Mouse (Mus musculus): ENCODE data around the gene Rara.
A peak's percentile ranks its signal among the peaks of the same experiment; 100 is the strongest.

The Rara gene

DNA sequence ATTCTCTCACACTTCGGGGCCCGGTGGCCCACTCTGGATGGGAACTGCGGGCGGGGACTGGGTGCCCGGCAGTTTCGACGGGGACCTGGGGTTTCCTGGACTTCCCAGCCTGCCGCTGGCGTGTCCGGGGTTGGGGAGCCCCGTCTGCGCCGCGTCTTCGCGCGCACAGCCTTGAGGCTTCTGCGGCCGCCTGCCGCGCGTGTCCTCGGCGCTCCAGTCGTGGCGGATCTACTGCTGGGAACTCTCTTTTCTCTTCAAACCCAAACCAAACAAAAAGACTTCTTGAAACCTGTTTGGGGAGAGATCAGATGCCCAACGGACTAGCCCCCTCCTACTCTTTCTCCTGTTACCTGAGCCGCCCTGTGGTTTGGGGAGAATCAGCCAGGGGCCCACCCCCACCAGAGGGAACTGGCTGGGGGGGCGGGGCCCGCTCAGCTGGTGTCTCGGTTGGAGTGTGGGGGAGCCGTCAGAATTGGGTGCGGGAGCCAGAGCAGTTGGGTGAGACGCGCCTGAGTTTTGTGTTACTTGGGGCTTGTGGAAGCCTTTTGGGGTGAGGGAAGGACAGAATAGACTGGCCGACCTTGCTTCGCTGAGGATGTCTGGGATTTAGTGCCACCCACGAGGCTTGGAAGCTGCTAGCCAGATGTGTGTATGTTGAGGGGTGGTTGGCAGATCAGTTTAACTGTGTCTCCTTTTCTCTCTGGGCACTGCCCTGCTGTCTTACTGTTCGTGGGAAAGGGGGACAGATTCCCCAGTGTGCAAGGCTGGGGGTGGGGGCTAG, 10.5 kb downstream of the Rara start:
- no peak for DNase-seq (ENCODE audit: low spot score in 2 of 2)

DNA sequence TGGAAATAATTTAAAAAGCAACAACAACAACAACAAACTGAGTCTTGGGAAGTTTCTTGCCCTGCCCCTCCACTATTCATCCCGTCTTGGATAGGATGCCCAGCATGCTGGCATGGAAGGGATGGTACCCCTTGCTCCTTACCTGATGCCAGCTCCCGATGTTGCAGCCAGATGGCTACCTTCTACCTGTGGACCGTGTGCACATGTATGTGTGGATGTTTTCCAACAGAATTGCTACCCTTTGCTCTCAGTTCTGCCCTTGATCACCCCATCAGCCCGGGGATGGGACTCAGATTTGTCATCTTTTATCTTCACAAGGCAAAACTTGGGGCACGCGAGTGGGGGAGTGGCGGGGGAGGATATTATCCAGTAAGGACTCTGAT, 11.1 kb downstream of the Rara start:
- no peak for DNase-seq (ENCODE audit: low spot score in 2 of 2)

DNA sequence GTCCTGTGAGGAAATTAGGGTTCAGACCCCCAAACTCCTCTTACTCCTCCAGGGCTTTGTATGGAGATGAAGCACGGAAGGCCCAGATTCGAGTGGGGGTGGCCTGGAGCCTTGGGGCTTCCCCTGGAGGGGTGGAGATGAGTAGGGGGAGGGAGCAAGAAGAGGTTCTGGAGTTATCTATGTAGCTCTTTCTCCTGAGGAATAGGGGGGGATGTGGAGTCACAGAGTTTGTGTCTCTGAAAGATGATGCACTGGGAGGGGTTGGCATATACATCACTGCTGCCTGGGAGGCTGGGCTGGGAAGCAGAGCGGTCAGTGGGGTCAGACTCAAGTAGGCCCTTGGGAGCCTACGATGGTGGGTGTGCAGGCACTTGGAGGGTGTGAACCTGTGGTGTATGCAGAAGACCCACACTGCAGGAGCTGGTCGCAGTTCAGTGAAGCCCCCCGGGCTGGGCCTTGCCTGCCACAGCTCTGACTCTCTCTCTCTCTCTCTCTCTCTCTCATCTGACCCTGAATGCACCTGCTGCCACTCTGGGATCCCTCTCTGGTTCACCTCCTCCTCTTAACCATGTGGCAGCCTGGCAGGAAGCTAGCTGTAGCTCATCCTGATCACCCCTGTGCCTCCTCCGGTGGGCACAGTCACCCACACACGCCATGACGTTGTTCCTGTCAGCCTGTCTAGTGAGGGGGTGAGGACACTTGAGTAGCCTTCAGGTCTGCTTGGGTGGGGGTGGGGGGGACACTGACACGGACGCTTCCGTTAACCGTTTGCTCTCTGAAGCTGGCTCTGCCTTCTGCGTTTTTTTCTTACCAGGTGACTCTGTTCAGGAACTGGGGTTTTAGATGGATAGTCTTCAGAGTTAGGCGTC, 11.7 kb downstream of the Rara start:
- no peak for DNase-seq (ENCODE audit: low spot score in 2 of 2)

DNA sequence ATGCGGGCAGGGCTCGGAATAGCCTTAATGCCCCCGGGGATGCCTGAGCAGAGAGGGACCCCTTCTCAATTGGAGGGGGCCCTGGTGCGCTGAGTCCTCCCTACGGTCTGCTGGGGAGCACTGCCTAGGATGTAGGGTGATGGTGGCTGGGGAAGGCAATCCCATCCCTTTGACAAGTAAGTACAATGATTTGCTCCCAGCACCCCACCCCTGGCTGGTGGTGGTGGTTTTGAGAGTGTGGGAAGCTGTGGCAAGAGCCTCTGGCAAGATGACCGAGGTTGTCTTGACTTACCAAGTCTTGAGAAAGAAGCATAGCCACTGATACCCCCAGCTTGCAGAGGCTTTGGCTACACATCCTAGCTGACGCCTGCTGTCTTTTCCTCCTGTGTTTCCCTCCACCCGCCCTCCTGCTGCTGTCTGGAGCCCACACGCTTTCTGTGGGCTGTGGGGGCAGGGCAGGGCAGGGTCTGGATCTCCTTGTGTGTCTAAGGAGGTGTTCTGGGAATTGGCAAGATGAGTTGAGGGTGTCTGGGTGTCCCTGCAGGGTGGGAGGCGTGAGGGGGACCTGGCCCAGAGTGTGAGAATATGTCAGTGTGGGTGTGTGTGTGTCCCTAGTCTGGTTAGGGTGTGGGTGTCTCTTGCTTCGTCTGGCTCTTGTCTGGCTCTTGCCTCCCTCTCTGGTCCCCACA, 12.5 kb downstream of the Rara start:
- no peak for DNase-seq (ENCODE audit: low spot score in 2 of 2)

DNA sequence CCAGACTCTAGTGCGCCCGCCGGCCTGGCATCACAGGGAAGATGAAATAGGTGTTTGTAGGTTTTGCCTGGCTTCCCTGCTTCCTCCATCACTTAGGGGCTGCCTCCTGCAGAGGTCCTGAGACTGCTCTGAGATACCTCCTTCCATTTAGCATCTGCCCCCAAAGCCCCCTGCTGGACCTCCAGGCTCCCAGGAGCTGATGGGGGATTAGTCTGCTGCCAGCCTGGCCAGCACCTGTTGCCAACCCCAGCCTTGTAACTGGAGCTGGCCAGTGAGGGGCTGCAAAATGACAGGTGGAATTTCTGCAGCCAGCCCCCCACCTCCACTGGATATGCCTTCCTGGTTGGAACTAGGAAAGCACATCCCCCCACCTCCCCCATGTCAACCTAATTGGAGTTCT, 13.2 kb downstream of the Rara start:
- no peak for DNase-seq (ENCODE audit: low spot score in 2 of 2)

DNA sequence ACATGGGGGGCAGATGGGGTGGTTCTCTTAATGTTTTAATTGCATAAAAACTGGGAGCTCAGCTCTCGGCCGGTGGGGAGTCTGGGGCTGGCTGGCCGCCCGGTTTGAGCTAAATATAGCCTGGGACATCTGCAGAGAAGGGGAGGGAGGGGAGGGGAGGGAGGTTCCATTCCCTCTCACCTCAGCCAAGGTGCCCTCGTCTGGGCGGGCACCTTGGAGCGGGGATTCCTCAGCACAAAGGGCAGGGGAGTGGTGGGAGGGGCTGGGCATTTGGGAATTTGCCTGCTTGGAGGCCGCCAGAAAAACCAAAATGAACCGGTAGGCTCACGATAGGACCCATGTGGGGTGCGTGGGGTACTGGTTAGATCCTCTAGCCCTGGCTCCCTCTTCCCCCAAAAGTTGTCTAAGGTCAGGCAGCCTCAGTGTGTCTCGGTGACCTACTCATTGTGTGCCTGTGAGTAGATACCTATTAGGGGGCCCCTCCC, 13.8 kb downstream of the Rara start:
- DNase-seq (ENCODE audit: low spot score in 2 of 2): no peak

DNA sequence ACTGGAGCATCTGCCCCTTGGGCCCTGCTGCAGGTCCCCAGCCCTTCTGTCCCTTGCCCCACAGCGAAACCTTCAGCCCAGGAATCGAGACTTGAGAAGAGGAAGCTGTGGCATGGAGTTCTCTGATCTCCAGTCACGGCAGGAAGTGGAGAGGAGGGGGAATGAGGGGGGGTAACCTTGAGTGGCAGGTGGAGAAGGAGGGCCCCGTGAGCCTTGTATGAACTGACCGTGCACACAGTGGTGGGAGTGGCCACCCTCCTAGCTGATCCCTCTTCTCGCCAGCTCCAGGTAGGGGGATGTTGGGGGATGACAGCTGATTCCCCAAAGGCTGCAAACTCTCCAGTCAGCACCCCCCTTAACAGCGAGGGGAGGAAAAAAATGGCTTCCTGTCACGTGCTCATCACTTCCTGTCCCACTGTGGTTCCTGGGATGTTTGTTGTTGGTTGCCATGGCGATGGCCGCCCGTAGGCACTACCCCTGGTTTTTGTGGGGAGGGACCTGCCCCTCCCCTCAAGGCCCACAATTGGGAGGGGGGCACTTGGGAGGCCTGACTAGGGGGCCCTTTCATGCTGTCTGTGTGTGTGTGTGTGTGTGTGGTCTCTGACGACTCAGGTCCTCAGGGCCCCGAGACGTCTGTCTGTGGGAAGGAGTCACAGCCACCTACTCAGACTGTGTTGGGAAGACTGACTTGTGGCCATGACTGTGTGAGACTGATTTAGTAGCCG, 14.4 kb downstream of the Rara start:
- peak; percentile 74 to 87 for DNase-seq (ENCODE audit: low spot score in 2 of 2)

DNA sequence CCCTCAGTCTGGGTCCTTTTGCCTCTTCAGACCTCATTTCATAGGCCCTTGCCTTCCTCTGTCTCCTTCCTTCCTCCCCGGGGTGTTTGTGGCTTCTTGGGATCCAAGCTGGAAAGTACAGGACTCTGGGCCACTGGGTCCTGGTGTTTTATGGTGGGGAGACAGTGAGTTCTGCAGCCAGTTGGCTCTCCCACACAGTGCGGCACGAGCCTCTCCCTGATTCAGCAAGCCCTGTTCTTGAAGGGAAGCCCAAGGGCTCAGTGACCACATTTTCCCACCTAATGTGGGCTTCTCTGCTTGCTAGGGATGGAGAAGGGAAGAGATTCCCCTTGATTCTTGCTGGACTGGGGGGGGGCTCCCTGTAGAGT, 14.9 kb downstream of the Rara start:
- no peak for DNase-seq (ENCODE audit: low spot score in 2 of 2)

DNA sequence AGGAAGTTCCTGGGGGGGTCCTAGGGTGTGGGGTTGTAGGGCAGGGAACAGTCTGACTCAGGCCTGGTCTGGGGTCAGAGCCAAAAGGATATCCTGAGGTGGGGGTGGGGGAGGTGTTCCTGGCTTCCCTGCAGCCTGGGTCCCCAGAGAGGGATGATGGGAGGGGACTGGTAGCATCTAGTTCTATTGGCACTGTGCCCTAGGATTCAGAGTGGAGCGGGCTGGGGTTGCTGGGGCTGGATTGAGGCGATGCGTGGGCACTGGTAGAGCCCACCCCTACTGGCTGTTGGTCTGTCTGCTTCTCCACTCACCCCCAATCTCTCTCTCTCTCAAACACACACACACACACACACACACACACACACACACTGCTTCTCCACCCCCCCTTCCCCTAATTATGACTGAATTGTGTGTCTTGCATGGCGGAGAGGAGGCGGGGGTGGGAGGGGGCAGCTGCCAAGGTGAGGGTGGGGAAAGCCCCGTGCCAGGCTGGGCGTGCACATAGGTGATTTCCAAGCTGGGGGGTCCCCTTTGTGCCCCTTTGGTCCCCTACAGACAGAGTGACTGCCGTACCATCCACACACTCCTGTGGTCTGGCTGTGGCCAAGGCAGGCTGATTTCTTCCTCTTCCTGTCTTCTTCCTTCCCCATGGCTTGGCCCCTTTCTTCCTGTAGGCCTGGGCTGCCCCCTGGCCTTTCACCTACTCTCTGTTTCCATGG, 15.5 kb downstream of the Rara start:
- DNase-seq (ENCODE audit: low spot score in 2 of 2): no peak

DNA sequence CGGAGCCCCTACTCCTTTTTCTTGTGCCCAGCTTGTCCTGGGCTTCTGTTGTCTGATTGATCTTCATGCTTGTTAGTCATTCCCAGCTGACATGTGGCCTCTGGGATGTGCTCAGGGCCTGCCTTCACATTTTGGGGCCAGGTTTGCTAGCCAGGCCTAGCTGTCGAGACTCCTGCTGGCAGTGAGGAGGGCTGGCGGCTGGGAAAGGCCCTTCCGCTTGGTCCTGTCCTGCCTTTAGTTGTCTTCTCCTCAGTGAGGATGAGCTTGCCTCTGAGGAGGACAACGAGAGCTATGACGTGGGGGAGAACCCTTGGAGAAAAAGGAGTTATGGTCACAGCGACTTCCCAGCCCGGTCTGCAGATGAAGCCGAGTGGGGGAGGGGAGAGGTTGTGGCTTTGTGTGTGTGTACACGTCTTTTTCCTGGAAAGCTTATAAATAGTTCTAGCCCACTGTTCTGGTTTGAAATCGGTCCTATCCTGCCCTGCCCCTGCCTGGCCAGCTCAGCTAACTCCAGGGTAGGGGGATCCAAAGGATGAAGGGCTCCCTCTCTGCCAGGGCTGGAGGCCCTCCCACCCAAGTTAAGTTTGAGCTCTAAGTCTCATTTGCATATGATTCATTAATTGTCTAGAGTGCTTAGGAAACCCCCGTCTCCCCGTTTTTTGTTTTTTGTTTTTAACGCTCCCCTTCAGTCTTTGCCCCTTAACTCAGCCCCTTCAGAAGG, 16.3 kb downstream of the Rara start:
- no peak for DNase-seq (ENCODE audit: low spot score in 2 of 2)

DNA sequence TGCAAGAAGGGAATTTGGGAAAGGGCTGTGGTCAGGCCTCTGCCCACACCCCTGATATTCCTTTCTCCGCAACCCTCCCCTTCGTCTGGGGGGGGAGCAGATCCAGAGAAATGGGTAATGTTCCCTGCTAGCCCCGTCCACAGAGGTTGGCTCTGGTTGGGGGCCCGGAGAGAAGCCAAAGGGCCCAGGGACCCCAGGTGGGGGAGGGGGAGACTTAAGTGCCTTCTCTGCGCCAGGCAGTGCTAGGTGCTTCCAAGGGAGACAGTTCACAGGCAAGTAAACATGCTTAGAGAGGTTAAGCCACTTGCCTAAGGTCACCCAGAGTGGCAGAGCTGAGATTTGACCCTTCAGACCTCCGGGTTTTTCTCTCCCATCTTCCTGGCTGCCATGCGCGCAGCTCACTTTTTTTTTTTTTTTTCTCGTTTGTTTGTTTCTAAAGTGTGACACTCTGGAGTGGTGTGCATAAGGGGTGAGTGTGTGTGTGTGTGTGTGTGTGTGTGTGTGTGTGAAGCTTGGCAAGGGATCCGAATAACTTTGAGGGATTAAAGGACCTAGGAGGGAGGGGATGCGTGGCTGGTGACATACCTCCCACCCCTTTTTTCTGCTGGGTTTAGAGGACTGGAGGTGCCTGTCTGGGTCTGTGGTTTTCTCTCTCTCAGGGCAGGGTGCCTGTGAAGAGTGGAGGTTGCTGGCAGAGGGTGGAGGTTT, 17.4 kb downstream of the Rara start:
- no peak for DNase-seq (ENCODE audit: low spot score in 2 of 2)

DNA sequence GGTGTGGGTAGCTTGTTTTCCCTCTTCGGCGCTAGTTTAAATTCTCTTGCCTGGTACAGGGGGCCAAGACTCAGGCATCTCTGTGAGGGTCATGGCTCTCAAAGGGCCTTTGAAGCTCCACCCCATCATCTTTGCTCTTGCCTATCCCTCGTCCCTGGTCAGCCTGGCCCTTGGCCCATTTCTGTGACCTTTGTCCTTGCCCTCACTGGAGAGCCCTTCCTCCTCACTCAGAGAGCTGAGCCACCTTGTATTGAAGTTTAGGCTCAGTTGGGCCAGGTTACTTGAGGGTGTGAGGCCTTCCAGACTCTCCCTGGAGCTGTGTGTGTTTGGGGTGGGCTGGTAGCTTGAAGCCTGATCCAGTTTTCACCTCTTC, 18.0 kb downstream of the Rara start:
- DNase-seq (ENCODE audit: low spot score in 2 of 2): no peak

DNA sequence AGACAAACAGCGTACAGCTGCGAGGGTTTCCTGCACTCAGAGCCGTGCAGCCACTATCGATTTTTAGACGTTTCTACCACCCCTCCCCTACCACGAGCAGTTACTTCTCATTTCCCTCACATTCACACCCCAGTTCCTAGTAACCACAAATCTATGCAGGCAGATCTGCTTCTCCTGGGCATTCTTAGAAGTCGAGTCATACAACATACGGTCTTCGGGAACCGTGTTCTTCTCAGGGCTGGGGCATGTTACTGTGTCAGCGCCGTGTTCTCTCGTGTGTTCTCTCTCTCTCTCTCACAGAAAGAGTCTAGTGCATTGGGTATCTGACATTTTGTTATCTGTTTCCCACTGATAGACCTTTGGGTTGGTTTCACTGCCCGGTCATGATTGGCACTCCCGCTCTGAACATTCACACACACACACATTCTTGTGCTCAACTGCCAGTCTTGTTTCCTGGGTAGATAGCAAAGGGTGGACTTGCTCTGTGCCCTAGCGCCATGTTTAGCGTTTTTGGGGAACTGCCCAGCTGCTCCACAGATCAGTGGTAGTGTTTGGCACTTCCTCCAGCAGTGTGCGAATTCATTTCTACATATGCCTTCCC, 20.5 kb downstream of the Rara start:
- no peak for DNase-seq (ENCODE audit: low spot score in 2 of 2)

DNA sequence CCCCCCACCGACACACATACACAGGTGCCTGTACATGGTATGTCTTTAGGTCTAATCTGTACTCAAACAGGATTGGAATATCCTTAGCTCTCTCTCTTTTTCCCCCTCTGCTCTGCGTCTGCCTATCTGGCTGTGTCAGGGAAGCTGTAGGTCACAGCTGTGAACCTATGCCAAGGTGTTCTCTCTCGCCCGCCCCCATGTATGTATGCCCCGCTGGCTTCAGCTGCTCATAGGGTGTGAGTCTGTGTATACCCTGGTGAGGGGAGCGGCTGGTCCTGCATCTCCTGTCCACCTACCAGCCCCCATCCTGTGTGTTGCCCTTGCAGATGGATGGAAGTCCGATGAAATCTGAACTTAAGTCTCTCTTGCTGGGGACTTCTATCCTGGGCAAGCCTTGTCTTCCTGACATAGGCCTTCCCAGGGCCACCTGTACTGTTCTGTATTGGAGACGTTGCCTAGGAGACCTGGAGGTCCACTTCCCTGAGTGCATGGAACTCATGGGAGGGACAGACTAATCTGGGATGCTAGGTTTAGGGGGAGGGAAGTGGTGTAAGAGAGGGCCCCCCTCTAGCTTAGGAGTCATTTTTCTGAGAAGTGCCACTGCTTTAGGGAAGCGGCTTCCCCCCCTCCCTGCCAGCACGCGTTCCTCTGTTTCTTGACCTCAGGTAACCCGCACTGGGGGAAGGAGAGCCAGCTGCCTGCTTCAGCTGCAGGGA, 21.8 kb downstream of the Rara start:
- DNase-seq (ENCODE audit: low spot score in 2 of 2): no peak

DNA sequence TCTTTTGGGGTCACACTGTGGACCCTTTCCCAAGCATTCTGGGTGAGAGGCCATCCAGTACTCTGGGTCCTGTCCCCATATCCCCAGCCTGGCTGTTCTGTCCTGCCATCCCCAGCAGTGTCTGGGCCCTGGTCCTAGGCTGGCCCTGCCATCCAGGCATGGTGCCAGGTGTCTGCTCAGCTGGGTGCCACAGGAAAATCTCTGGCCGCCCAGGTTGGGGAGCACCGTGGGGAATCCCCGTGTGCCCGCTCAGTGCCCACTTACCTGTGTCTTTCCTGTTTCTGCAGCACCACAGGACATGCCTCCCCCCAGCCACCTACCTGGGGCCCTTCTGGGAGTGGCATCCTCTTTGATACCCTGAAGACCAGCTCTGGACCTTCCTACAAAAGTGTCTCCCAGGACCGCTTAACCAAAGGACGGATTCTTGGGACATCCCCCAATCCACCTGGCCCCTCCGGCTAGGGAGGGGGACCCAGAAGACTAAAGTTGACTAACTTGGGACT, 22.4 kb downstream of the Rara start:
- DNase-seq (ENCODE audit: low spot score in 2 of 2): no peak

DNA sequence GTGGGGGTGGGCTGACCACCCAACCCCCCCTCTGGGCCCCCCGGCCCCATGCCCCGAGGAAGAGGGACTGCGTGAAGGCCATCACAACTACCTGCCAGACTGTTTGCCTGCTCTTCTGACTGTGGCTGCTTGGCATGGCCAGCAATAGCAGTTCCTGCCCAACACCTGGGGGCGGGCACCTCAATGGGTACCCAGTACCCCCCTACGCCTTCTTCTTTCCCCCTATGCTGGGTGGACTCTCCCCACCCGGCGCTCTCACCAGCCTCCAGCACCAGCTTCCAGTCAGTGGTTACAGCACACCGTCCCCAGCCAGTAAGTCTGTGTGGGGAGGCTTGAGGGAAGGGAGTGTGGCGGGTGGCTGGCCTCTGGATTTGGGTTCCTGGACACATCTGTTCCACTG, 22.9 kb downstream of the Rara start:
- DNase-seq (ENCODE audit: low spot score in 2 of 2): no peak

DNA sequence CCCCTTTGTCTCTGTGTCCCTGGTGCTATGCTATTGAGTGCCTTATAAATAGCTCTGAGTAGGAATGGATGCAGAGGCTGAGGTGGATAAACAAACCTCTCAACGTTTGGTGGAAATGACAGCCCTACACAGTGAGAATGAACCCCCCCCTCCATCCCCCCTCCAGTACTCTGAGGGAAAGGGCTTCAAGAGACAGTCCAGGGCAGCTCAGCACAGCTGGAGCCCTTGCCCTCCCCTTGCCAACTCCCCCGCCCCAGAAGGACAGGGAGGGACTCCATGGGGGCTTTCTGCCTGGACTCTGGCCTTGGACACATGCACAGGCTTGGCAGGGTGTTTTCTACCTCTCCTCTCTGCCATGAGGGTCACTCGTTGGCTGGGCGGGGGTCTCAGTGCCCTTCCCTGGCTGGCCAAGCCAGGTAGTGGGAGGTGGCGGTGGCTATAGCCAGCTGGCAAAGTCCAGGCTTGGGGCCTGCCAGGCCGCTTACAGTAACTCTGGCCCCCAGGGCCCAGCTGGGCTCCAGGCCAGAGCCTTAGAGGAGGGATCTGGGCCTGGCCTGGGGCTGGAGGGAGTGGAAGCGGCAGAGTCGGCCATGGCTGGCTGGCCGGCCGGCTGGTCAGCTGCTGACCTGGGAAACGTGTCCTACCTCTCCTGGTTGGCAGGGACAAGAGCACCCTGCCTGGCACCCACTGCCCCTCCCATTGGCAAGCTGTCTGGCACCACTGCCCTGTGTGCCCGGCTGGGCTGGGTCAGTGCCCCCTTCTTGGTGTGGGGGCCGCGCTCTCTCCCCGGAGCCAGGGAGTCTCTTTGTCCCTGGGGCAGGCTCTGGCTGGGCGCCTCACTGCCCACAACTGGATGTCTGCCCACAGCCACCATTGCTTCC, 23.6 kb downstream of the Rara start:
- no peak for DNase-seq (ENCODE audit: low spot score in 2 of 2)

DNA sequence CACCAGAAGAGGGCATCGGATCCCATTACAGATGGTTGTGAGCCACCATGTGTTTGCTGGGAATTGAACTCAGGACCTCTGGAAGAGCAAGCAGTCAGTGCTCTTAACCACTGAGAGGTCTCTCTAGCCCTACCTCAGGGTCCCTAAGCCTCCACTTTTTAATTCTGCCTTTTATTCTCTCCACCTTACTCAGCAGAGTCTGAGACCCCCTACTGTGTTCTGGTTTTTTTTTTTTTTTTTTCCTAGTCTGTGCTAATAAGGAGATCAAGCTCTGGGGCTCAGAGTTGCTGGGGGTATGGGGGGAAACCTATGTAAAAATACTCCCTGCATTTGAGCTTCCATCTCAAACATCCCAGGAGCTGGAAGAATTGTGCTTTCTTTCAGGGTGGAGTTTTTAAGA, 24.5 kb downstream of the Rara start:
- DNase-seq (ENCODE audit: low spot score in 2 of 2): no peak
